ENCODE assay signal across 17 mouse cellular contexts in genomic region chr16:86250021-86250420, GRCm38 (mm10).
DNase-seq lines count a peak whose midpoint lies in the region; ATAC-seq lines count a peak whose summit lies in the region.
"Had no signal": no experiment of that assay in that cellular context is flagged by ENCODE, and none has a peak within 500 bp of the region (broad histone marks: within the 10 kb centered on the region; RNA-seq: fewer than 3 reads in every experiment).

No protein-coding gene starts in this region.

- peak; percentile 5 for DNase-seq in adrenal gland, adult 8-10 months
- DNase-seq in adrenal gland, postnatal 4 days (ENCODE audit: low spot score in 2 of 2), result no peak
- DNase-seq in heart, postnatal 25 days (ENCODE audit: low spot score), result peak; percentile 14
- DNase-seq in heart, postnatal 10 days, result no peak
- peak; percentile 38 for DNase-seq in 3T3-L1 (ENCODE audit: low read depth, low spot score)
- DNase-seq in fibroblast of lung, adult 2 months (ENCODE audit: low read depth), result peak; percentile 81
- no peak for DNase-seq in cerebellum, adult 9-11 months
- DNase-seq: cerebellum, adult 2 months; kidney, adult 8-10 months; kidney, postnatal 25 days; right cerebral cortex, postnatal 25 days; thymus, adult 18-20 months; thymus, postnatal 4 days had no signal

- no peak for ATAC-seq in megakaryocyte progenitor cell, adult 5-6 weeks (replicated peaks; ENCODE audit: poor library complexity)
- ATAC-seq: forebrain, embryonic 13.5 days; liver, embryonic 12.5 days; midbrain, embryonic 16.5 days had no signal

- intact Hi-C loops in heart, postnatal 25 days (cut with DNase I), result no loop called here
- intact Hi-C loops in heart, postnatal 10 days (cut with DNase I), result loop anchor here (5.0 kb wide), 1 partner anchor 288 kb away; no protein-coding TSS in a partner anchor

Comparison
In these comparisons a context has a peak if more than half of its experiments do, and no peak if none do; other contexts are left out.
1. DNase-seq: peak in adrenal gland, adult 8-10 months (single experiment), heart, postnatal 25 days (single experiment), 3T3-L1 (single experiment) and fibroblast of lung, adult 2 months (single experiment); none in adrenal gland, postnatal 4 days (0 of 2), heart, postnatal 10 days (0 of 2) and cerebellum, adult 9-11 months (single experiment).